Mouse (Mus musculus) hindbrain, embryonic 13.5 days (tissue): Measurements from ENCODE around the gene Kmt5b. TPM values are rescaled to one million over a fixed set of nuclear protein-coding genes. Genes with fewer than 3 reads are reported as not detected.

Experiments used
- ATAC-seq: fragments of 200-750 bp; cut with Nextera tagmentation; 2 replicates; pipeline ENCODE4 v1.8.0; 2017; ENCODE audit warnings: moderate TSS enrichment; ENCODE audit not compliant: low FRiP score
- H3K27ac ChIP-seq: fragments of 300-500 bp; sonication (generic); 2 replicates; pipeline ENCODE4 v1.5.1; 2015; ENCODE audit warnings: inconsistent platforms, mild to moderate bottlenecking, moderate library complexity
- H3K27me3 ChIP-seq: fragments of 300-500 bp; sonication (generic); 2 replicates; pipeline ENCODE4 v1.6.1; 2015; ENCODE audit warnings: mild to moderate bottlenecking, inconsistent platforms
- H3K36me3 ChIP-seq: fragments of 300-500 bp; sonication (generic); 2 replicates; pipeline ENCODE4 v1.6.1; 2015; ENCODE audit warnings: mild to moderate bottlenecking, inconsistent platforms
- H3K4me1 ChIP-seq: fragments of 300-500 bp; sonication (generic); replicated peaks from 2 replicates; pipeline ENCODE4 v1.6.1; 2015; ENCODE audit warnings: inconsistent platforms
- H3K4me2 ChIP-seq: fragments of 300-500 bp; sonication (generic); 2 replicates; pipeline ENCODE4 v1.6.1; 2015; ENCODE audit warnings: inconsistent platforms, mild to moderate bottlenecking, moderate library complexity
- H3K4me3 ChIP-seq: fragments of 300-500 bp; sonication (generic); 2 replicates; pipeline ENCODE4 v1.5.1; 2015; ENCODE audit warnings: mild to moderate bottlenecking, inconsistent platforms
- H3K9ac ChIP-seq: fragments of 300-500 bp; sonication (generic); 2 replicates; pipeline ENCODE4 v1.6.1; 2015; ENCODE audit warnings: mild to moderate bottlenecking, inconsistent platforms
- H3K9me3 ChIP-seq: fragments of 300-500 bp; sonication (generic); 2 replicates; pipeline ENCODE4 v1.6.1; 2016; ENCODE audit warnings: inconsistent platforms
- WGBS: fragments of 180-500 bp; shearing (Covaris S2); methylation state at CpG from one replicate; pipeline ENCODE4 v1.1.7; 2015; 5-methylcytosine and 5-hydroxymethylcytosine counted together
- polyA plus RNA-seq: library from polyadenylated mRNA; unstranded; fragments of >200 nt; fragmentation: Nextera tagmentation; extraction: Ambion mirVana; gene quantifications from 2 replicates; pipeline ENCODE4 v1.2.1, GENCODE M21; 2015

The Kmt5b gene
- polyA plus RNA-seq, 1 experiment from 2014 or later, result 54.4 TPM

- 88% methylated on average over 8 of the region's 8 CpGs for WGBS
- no peaks in the 10 kb centered on the region for H3K9me3 ChIP-seq
- no peak overlapping the region for H3K4me2 ChIP-seq
- 0 out of 2 replicates have a peak, but pooled peaks cover 6% of the 10 kb centered on the region for H3K4me1 ChIP-seq
- no peaks in the 10 kb centered on the region for H3K27me3 ChIP-seq
- H3K36me3 ChIP-seq, result peaks cover 18% of the 10 kb centered on the region
- H3K9ac ChIP-seq, result no peak overlapping the region
- no peak overlapping the region for H3K4me3 ChIP-seq
- no peak overlapping the region for H3K27ac ChIP-seq
- no peak for ATAC-seq
Measured at GRCm38 (mm10) chr19:3778713-3779112, 11.5 kb downstream of the Kmt5b start.

DNA sequence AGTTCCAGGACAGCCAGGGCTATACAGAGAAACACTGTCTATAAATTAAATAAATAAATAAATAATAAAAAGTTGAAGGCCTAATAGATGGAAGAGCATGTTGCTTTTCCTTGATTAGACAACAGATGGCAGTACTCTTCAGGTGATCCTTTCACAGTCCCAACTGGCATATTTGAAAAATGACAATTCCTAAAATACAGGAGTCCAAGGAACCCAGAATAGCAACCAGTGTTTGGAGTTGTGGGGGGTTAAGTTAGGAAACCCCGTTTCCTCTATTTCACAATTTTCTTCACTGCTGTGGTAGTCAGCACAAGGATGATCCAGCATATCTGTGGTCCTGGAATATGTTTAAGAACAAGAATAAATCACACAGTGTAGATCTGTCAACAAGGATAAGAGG, 22.9 kb downstream of the Kmt5b start:
- no peak overlapping the region for H3K9ac ChIP-seq
- H3K27me3 ChIP-seq, result no peaks in the 10 kb centered on the region
- no peaks in the 10 kb centered on the region for H3K9me3 ChIP-seq
- ATAC-seq, result no peak
- H3K36me3 ChIP-seq, result peaks cover 62% of the 10 kb centered on the region
- H3K4me1 ChIP-seq, result no peaks in the 10 kb centered on the region
- H3K4me3 ChIP-seq, result no peak overlapping the region
- 94% methylated on average over 1 of the region's 1 CpGs for WGBS
- no peak overlapping the region for H3K4me2 ChIP-seq
- no peak overlapping the region for H3K27ac ChIP-seq

- Histone ChIP-seq H3K9me3 (no peaks in the 10 kb centered on the region), H3K27ac (no peak overlapping the region), H3K27me3 (no peaks in the 10 kb centered on the region), H3K9ac (no peak overlapping the region), H3K36me3 (peaks cover 83% of the 10 kb centered on the region), H3K4me2 (no peak overlapping the region), H3K4me1 (no peaks in the 10 kb centered on the region), H3K4me3 (no peak overlapping the region)
- ATAC-seq, result no peak
- WGBS, result 90% methylated on average over 7 of the region's 7 CpGs
Measured at GRCm38 (mm10) chr19:3805526-3805925, 38.3 kb downstream of the Kmt5b start.

GRCm38 (mm10) chr19:3810536-3811233, 43.5 kb downstream of the Kmt5b start:
- Histone ChIP-seq H3K9me3 (no peaks in the 10 kb centered on the region), H3K27me3 (no peaks in the 10 kb centered on the region), H3K4me3 (no peak overlapping the region), H3K4me2 (no peak overlapping the region), H3K36me3 (peaks cover 88% of the 10 kb centered on the region), H3K27ac (no peak overlapping the region), H3K9ac (no peak overlapping the region), H3K4me1 (no peaks in the 10 kb centered on the region)
- no peak for ATAC-seq
- WGBS, result 95% methylated on average over 10 of the region's 10 CpGs

DNA sequence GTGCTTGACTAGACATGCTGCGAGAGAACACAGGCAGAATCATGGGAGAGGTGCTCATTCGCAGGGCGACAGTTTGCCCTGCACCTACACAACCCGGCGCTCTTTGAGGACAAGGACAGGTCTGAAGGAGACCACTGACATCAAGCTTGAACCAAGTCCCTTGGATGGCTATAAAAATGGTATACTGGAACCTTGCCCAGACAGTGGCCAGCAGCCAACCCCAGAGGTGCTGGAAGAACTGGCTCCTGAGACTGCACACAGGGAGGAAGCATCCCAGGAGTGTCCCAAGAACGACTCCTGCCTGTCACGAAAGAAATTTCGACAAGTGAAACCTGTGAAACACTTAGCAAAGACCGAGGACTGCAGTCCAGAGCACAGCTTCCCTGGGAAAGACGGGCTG, 47.2 kb downstream of the Kmt5b start:
- H3K36me3 ChIP-seq, result peaks cover 67% of the 10 kb centered on the region
- no peak overlapping the region for H3K9ac ChIP-seq
- no peak overlapping the region for H3K4me3 ChIP-seq
- H3K9me3 ChIP-seq, result no peaks in the 10 kb centered on the region
- H3K27ac ChIP-seq, result no peak overlapping the region
- no peaks in the 10 kb centered on the region for H3K27me3 ChIP-seq
- ATAC-seq, result no peak
- no peaks in the 10 kb centered on the region for H3K4me1 ChIP-seq
- WGBS, result 96% methylated on average over 10 of the region's 10 CpGs
- no peak overlapping the region for H3K4me2 ChIP-seq

DNA sequence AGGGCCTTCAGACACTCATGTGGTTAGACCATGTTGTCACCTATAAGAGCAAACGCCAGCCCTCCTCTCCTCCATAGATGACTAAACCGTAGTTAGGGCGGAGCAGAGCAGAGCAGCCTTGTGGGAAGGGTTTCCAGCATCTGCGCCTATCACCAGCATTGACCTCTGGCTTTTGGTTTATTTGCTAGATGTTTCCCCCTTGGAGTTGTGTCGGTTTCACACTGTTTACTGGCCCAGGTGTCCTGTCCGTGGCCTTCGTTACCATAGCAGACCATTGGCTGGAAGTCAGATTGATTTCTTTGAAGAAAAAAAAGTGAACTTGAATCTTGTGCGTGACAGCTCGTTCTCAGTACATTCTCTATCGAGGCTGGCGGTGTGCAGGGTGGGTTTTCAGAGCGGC, 48.6 kb downstream of the Kmt5b start:
- Histone ChIP-seq H3K4me1 (no peaks in the 10 kb centered on the region), H3K27ac (no peak overlapping the region), H3K4me3 (no peak overlapping the region), H3K36me3 (peaks cover 53% of the 10 kb centered on the region), H3K4me2 (no peak overlapping the region), H3K27me3 (no peaks in the 10 kb centered on the region), H3K9me3 (no peaks in the 10 kb centered on the region), H3K9ac (no peak overlapping the region)
- WGBS, result 88% methylated on average over 12 of the region's 12 CpGs
- no peak for ATAC-seq

- Histone ChIP-seq H3K9me3 (no peaks in the 10 kb centered on the region), H3K27ac (no peak overlapping the region), H3K27me3 (no peaks in the 10 kb centered on the region), H3K9ac (no peak overlapping the region), H3K36me3 (peaks cover 32% of the 10 kb centered on the region), H3K4me1 (no peaks in the 10 kb centered on the region), H3K4me2 (no peak overlapping the region), H3K4me3 (no peak overlapping the region)
- 71% methylated on average over 2 of the region's 2 CpGs for WGBS
- ATAC-seq, result no peak
Measured at GRCm38 (mm10) chr19:3819080-3819479, 51.9 kb downstream of the Kmt5b start.

GRCm38 (mm10) chr19:3819899-3820444, 52.8 kb downstream of the Kmt5b start:
- Histone ChIP-seq H3K9me3 (no peaks in the 10 kb centered on the region), H3K4me1 (no peaks in the 10 kb centered on the region), H3K4me2 (no peak overlapping the region), H3K27ac (no peak overlapping the region), H3K9ac (no peak overlapping the region), H3K4me3 (no peak overlapping the region), H3K36me3 (peaks cover 23% of the 10 kb centered on the region), H3K27me3 (no peaks in the 10 kb centered on the region)
- no peak for ATAC-seq
- WGBS, result 82% methylated on average over 2 of the region's 2 CpGs

- H3K27ac ChIP-seq, result no peak overlapping the region
- no peaks in the 10 kb centered on the region for H3K36me3 ChIP-seq
- no peak overlapping the region for H3K9ac ChIP-seq
- H3K9me3 ChIP-seq, result no peaks in the 10 kb centered on the region
- H3K4me3 ChIP-seq, result no peak overlapping the region
- H3K27me3 ChIP-seq, result no peaks in the 10 kb centered on the region
- H3K4me2 ChIP-seq, result no peak overlapping the region
- no peaks in the 10 kb centered on the region for H3K4me1 ChIP-seq
- ATAC-seq, result no peak
Measured at GRCm38 (mm10) chr19:3825044-3825443, 57.8 kb downstream of the Kmt5b start.

DNA sequence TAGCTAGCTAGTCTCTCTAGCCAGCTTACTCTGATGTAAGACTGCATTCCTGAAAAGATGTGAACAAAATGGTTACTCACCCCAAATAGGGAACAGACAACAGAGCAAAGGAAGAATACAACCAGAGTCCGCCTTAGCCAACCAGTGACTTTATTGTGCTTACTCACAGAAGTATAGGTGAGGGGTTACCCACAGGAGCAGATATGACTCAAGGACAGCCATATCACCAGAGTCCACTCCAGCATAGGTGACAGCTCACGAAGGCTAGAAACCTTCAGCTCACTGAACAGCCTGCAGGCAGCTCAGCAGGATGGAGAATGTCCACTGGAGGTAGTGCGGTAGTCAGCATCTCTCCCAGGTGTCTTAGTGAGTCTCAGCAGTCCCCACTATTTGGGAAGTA, 62.6 kb downstream of the Kmt5b start:
- no peaks in the 10 kb centered on the region for H3K27me3 ChIP-seq
- H3K4me3 ChIP-seq, result no peak overlapping the region
- H3K4me2 ChIP-seq, result no peak overlapping the region
- H3K36me3 ChIP-seq, result no peaks in the 10 kb centered on the region
- H3K4me1 ChIP-seq, result no peaks in the 10 kb centered on the region
- no peak overlapping the region for H3K27ac ChIP-seq
- no peak overlapping the region for H3K9ac ChIP-seq
- H3K9me3 ChIP-seq, result no peaks in the 10 kb centered on the region
- 89% methylated on average over 3 of the region's 3 CpGs for WGBS
- ATAC-seq, result no peak

DNA sequence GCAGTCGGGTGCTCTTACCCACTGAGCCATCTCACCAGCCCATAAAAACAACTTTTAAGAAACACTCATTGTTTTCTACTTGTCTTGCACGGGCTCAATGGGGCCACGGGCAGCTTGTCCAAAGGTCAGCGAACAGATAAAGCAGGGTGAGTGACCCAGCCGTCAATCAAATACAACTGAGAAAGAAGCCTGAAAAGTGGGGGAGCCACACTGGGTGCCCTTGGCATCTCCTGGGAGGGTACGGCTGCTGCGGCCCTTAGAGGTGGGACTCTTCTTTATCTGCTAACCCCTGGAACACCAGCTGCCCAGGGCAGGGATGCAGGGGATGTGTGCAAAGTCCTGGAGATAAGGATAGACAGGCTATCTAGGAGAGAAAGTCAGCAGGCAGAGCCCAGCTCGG, 64.5 kb downstream of the Kmt5b start:
- H3K27ac ChIP-seq, result no peak overlapping the region
- no peak for ATAC-seq
- no peak overlapping the region for H3K9ac ChIP-seq
- H3K36me3 ChIP-seq, result no peaks in the 10 kb centered on the region
- no peaks in the 10 kb centered on the region for H3K27me3 ChIP-seq
- H3K4me3 ChIP-seq, result no peak overlapping the region
- no peak overlapping the region for H3K4me2 ChIP-seq
- whole genome bisulfite sequencing, result 58% methylated on average over 8 of the region's 8 CpGs
- H3K9me3 ChIP-seq, result no peaks in the 10 kb centered on the region
- no peaks in the 10 kb centered on the region for H3K4me1 ChIP-seq

- WGBS, result 74% methylated on average over 4 of the region's 4 CpGs
- H3K27me3 ChIP-seq, result no peaks in the 10 kb centered on the region
- H3K4me3 ChIP-seq, result no peak overlapping the region
- H3K9ac ChIP-seq, result no peak overlapping the region
- H3K4me2 ChIP-seq, result no peak overlapping the region
- H3K36me3 ChIP-seq, result no peaks in the 10 kb centered on the region
- H3K9me3 ChIP-seq, result no peaks in the 10 kb centered on the region
- no peak overlapping the region for H3K27ac ChIP-seq
- ATAC-seq, result no peak
- H3K4me1 ChIP-seq, result no peaks in the 10 kb centered on the region
Measured at GRCm38 (mm10) chr19:3832851-3833353, 65.7 kb downstream of the Kmt5b start.

- H3K4me3 ChIP-seq, result no peak overlapping the region
- H3K27me3 ChIP-seq, result no peaks in the 10 kb centered on the region
- no peaks in the 10 kb centered on the region for H3K4me1 ChIP-seq
- H3K9ac ChIP-seq, result no peak overlapping the region
- H3K9me3 ChIP-seq, result no peaks in the 10 kb centered on the region
- H3K4me2 ChIP-seq, result no peak overlapping the region
- H3K27ac ChIP-seq, result no peak overlapping the region
- 92% methylated on average over 7 of the region's 7 CpGs for WGBS
- ATAC-seq, result no peak
- no peaks in the 10 kb centered on the region for H3K36me3 ChIP-seq
Measured at GRCm38 (mm10) chr19:3834301-3834700, 67.1 kb downstream of the Kmt5b start.
